Mouse (Mus musculus) heart, embryonic 12.5 days (tissue): ENCODE results near the gene Chfr. TPM values are rescaled to one million over a fixed set of nuclear protein-coding genes. Genes with fewer than 3 reads are reported as not detected.
A peak's percentile ranks its signal among the peaks of the same experiment; 100 is the strongest.
"Not testable (repeated sequence)": the region's sequence is repeated elsewhere in the genome, so short reads cannot be mapped to it uniquely, and the experiment has no call there.

Experiments used
- ATAC-seq: fragments of 200-750 bp; cut with Nextera tagmentation; 2 replicates; pipeline ENCODE4 v1.8.0; 2017; ENCODE audit warnings: moderate TSS enrichment, moderate library complexity; ENCODE audit not compliant: insufficient number of reproducible peaks, low FRiP score
- H3K27ac ChIP-seq: fragments of 300-500 bp; sonication (generic); 2 replicates; pipeline ENCODE4 v1.5.1; 2016; ENCODE audit warnings: mild to moderate bottlenecking, moderate library complexity; ENCODE audit not compliant: poor library complexity, severe bottlenecking
- H3K27me3 ChIP-seq: fragments of 300-500 bp; sonication (generic); replicated peaks from 2 replicates; pipeline ENCODE4 v1.6.1; 2016; ENCODE audit warnings: mild to moderate bottlenecking, moderate library complexity
- H3K36me3 ChIP-seq: fragments of 300-500 bp; sonication (generic); 2 replicates; pipeline ENCODE4 v1.6.1; 2016; ENCODE audit warnings: mild to moderate bottlenecking, moderate library complexity
- H3K4me1 ChIP-seq: fragments of 300-500 bp; sonication (generic); replicated peaks from 2 replicates; pipeline ENCODE4 v1.6.1; 2016; ENCODE audit warnings: mild to moderate bottlenecking
- H3K4me2 ChIP-seq: fragments of 300-500 bp; sonication (generic); 2 replicates; pipeline ENCODE4 v1.6.1; 2016; ENCODE audit warnings: mild to moderate bottlenecking, moderate library complexity
- H3K4me3 ChIP-seq: fragments of 300-500 bp; sonication (generic); 2 replicates; pipeline ENCODE4 v1.5.1; 2016; ENCODE audit warnings: mild to moderate bottlenecking
- H3K9ac ChIP-seq: fragments of 300-500 bp; sonication (generic); 2 replicates; pipeline ENCODE4 v1.6.1; 2016; ENCODE audit warnings: mild to moderate bottlenecking, moderate library complexity
- H3K9me3 ChIP-seq: fragments of 300-500 bp; sonication (generic); replicated peaks from 2 replicates; pipeline ENCODE4 v1.6.1; 2016; ENCODE audit warnings: mild to moderate bottlenecking, moderate library complexity
- WGBS: fragments of 180-500 bp; shearing (Covaris S2); methylation state at CpG from one replicate; pipeline ENCODE4 v1.1.7; 2016; 5-methylcytosine and 5-hydroxymethylcytosine counted together
- polyA plus RNA-seq: library from polyadenylated mRNA; unstranded; fragments of >200 nt; fragmentation: Nextera tagmentation; extraction: Ambion mirVana; gene quantifications from 2 replicates; pipeline ENCODE4 v1.2.1, GENCODE M21; 2016

Chfr gene
- polyA plus RNA-seq, 1 experiment from 2014 or later: 33.0 TPM

- not testable (repeated sequence) for H3K27ac ChIP-seq, H3K4me1 ChIP-seq, ATAC-seq, H3K9me3 ChIP-seq, H3K9ac ChIP-seq, H3K4me2 ChIP-seq, H3K27me3 ChIP-seq, H3K4me3 ChIP-seq
- WGBS: 75% methylated on average over 3 of the region's 3 CpGs
- peaks cover 59% of the 10 kb centered on the region for H3K36me3 ChIP-seq
Measured at GRCm38 (mm10) chr5:110122380-110122779, 13.3 kb upstream of the Chfr start.

- peak overlapping the region; percentile 84 for H3K9ac ChIP-seq
- peaks cover 26% of the 10 kb centered on the region for H3K36me3 ChIP-seq
- H3K27ac ChIP-seq: peak overlapping the region; percentile 23; the same call in 1 of the 2 replicates
- no peaks in the 10 kb centered on the region for H3K27me3 ChIP-seq
- H3K4me3 ChIP-seq: peak overlapping the region; percentile 64
- H3K9me3 ChIP-seq: peaks cover 5% of the 10 kb centered on the region; the same call in 1 of the 2 replicates
- peak overlapping the region; percentile 78 for H3K4me2 ChIP-seq
- no peak; the same call in 1 of the 2 replicates for ATAC-seq
- 5% methylated on average over 18 of the region's 18 CpGs for WGBS
- peaks cover 6% of the 10 kb centered on the region; the same call in 1 of the 2 replicates for H3K4me1 ChIP-seq
Measured at GRCm38 (mm10) chr5:110136087-110136464, 434 bp downstream of the Chfr start.

DNA sequence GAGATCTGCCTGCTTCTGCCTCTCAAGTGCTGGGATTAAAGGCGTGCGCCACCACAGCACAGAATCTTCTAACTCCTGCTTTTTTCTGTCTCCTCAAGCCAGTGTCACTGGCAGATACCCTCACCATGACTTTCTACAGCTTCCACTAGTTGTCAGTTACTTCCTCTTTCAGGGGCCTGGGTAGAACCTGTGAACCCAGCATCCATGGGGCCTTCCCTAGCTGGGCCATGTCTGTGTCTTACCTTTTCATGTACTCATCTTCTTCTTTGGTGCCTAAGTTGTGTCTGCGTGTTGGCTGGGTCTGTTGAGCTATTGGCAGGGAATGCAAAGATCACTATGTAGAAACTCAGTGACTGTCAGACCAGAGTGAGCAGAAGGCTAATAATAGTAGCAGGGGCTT lies 2.2 kb downstream of the Chfr start:
- Histone ChIP-seq H3K27me3 (no peaks in the 10 kb centered on the region), H3K27ac (no peak overlapping the region), H3K9me3 (0 out of 2 replicates have a peak, but pooled peaks cover 5% of the 10 kb centered on the region), H3K4me3 (no peak overlapping the region), H3K36me3 (peaks cover 38% of the 10 kb centered on the region), H3K4me2 (no peak overlapping the region), H3K4me1 (peaks cover 6% of the 10 kb centered on the region; the same call in 1 of the 2 replicates), H3K9ac (no peak overlapping the region)
- WGBS: 91% methylated on average over 3 of the region's 3 CpGs
- ATAC-seq: no peak

DNA sequence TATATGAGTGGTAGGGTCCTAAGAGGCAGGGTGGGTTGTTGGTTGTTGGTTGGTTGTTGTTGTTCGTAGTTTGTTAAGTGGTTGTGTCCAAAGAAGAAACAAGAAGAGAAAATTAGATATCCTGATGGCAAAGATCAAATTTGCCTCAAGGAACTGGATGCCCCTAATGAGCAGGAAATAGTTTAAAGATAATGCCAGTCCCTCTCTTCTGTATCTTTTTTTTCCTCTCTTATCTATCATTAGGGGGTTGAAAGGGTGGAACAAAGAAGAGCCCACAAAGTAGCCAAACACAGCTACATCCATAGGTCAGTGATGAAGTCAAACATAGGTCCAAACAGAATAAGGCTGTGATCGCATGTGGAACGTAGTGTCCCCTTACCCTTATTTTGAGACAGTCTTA lies 3.7 kb downstream of the Chfr start:
- no peak for ATAC-seq
- H3K4me1 ChIP-seq: peaks cover 6% of the 10 kb centered on the region; the same call in 1 of the 2 replicates
- H3K36me3 ChIP-seq: peaks cover 49% of the 10 kb centered on the region
- H3K27me3 ChIP-seq: no peaks in the 10 kb centered on the region
- 90% methylated on average over 3 of the region's 3 CpGs for WGBS
- H3K4me3 ChIP-seq: no peak overlapping the region
- no peak overlapping the region for H3K9ac ChIP-seq
- H3K27ac ChIP-seq: no peak overlapping the region
- no peak overlapping the region for H3K4me2 ChIP-seq
- H3K9me3 ChIP-seq: no peaks in the 10 kb centered on the region

DNA sequence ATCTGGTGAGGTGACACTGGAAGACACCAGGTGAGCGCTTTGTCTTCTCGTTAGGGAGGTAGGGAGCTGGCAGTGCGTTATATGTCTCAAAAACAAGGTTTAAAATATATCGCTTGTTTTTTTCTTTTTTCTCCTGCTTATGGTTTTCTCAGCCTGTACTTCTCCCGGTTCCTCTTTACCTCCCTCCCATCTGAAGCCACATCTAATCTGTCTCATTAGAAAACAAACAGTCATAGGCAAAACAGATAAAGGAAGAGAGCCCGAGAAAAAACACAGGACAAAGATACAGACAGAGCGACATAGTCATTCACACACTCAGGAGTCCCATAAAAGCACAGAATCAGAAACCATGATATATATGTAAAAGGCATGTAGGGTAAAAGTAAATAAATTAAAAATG lies 4.8 kb downstream of the Chfr start:
- H3K9me3 ChIP-seq: no peaks in the 10 kb centered on the region
- H3K4me2 ChIP-seq: no peak overlapping the region
- ATAC-seq: no peak
- H3K4me1 ChIP-seq: peaks cover 6% of the 10 kb centered on the region; the same call in 1 of the 2 replicates
- WGBS: 82% methylated on average over 7 of the region's 7 CpGs
- H3K9ac ChIP-seq: no peak overlapping the region
- peaks cover 58% of the 10 kb centered on the region for H3K36me3 ChIP-seq
- H3K27me3 ChIP-seq: no peaks in the 10 kb centered on the region
- H3K27ac ChIP-seq: no peak overlapping the region
- H3K4me3 ChIP-seq: no peak overlapping the region

DNA sequence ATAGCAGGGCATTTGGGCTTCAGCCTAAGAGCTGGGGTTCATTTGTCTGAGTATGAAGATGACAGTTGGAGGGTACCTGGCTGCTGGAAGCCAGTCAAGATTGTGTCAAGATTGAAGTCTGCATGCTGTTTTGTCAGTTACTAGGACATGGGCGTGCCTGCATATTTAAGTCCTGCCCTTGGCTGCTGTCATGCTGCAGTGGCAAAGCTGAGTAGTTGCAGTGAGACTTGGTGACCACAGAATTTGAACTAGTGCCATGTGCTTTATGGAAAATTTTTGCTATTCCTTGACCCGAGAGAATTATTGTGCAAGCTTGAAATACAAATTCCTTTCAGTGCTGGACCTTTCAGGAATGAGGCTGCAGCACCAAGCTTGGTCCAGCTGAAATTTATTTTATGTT lies 6.7 kb downstream of the Chfr start:
- Histone ChIP-seq H3K36me3 (peaks cover 75% of the 10 kb centered on the region), H3K4me2 (no peak overlapping the region), H3K9ac (no peak overlapping the region), H3K9me3 (no peaks in the 10 kb centered on the region), H3K4me3 (no peak overlapping the region), H3K27ac (no peak overlapping the region), H3K4me1 (peaks cover 6% of the 10 kb centered on the region; the same call in 1 of the 2 replicates), H3K27me3 (no peaks in the 10 kb centered on the region)
- 86% methylated on average over 2 of the region's 2 CpGs for WGBS
- no peak for ATAC-seq

DNA sequence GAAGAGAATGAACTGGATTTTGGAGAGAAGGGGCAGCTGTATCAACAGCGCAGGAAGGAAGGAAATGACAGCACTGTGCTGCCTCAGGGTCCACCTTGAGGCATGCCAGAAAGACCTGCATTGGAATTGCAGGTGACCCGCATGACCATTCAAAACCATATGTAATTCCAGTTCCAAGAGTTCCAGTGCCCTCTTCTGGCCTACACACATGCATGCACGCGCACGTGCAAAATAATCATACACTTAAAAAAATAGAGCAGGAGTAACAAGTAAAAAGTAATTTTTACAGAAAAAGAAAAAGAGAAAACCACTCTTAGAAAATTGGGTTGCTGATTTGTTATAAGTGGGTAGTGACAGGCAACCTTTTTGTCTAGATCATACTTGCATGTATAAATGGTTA lies 7.4 kb downstream of the Chfr start:
- Histone ChIP-seq H3K9me3 (no peaks in the 10 kb centered on the region), H3K4me3 (no peak overlapping the region), H3K27me3 (no peaks in the 10 kb centered on the region), H3K36me3 (peaks cover 82% of the 10 kb centered on the region), H3K4me2 (no peak overlapping the region), H3K9ac (no peak overlapping the region), H3K4me1 (peaks cover 3% of the 10 kb centered on the region; the same call in 1 of the 2 replicates), H3K27ac (no peak overlapping the region)
- no peak for ATAC-seq
- WGBS: 88% methylated on average over 5 of the region's 5 CpGs

DNA sequence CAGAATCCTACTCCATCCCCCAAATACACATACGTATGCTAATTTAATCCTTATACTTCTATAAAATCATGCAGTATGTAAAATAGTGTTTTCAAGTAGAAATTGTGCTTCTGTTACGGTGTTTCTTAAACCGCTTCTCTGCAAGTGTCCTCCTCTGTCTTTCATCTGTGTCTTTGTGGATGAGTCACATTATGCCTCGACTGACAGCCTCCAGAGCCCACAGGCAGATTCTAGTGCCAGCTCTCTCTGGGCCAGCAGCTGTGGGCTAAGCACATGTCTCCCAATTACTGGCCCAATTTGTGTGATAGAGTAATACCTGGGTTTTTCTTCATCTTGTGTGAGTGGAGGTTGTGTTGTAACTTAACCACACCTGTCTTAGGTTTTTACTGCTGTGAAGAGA lies 33.7 kb downstream of the Chfr start:
- Histone ChIP-seq H3K9me3 (no peaks in the 10 kb centered on the region), H3K4me1 (no peaks in the 10 kb centered on the region), H3K4me3 (no peak overlapping the region), H3K27ac (no peak overlapping the region), H3K36me3 (peaks cover 69% of the 10 kb centered on the region), H3K4me2 (no peak overlapping the region), H3K27me3 (no peaks in the 10 kb centered on the region), H3K9ac (no peak overlapping the region)
- WGBS: 92% methylated on average over 4 of the region's 4 CpGs
- ATAC-seq: no peak

GRCm38 (mm10) chr5:110176362-110177020 lies 40.8 kb downstream of the Chfr start, which contains the start of gene Golga3:
Gene Golga3, plus strand, starts transcription at chr5:110176701.
- peak; percentile 99 for ATAC-seq
- peak within 1 kb of the TSS; percentile 86 for H3K9ac ChIP-seq
- WGBS: under 1% methylated on average over 40 of the region's 41 CpGs

DNA sequence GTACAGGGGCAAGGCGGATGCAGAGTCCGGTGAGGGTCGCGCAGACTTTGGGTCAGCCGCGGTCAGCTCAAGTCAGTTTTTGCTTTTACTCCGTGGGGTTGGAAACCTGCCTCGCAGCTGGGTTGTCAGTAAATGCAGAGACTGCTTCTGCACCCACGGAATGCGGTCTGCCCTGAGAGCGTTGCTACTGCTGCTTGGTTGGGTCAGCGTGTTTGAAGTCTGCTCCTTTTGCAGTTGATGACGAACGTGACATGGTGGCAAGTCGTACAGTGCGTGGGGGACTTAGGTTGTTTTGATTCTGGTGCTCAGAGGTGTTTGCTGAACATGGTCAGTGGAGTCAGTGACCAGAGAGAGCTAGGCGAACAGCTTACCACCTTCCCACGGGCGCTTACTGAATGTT lies 41.4 kb downstream of the Chfr start:
- peak; percentile 3; the same call in 1 of the 2 replicates for ATAC-seq
- Histone ChIP-seq H3K9ac (peak overlapping the region; percentile 86), H3K4me2 (peak overlapping the region; percentile 86), H3K4me1 (peaks cover 14% of the 10 kb centered on the region), H3K36me3 (peaks cover 12% of the 10 kb centered on the region), H3K27me3 (no peaks in the 10 kb centered on the region), H3K4me3 (peak overlapping the region; percentile 70), H3K9me3 (no peaks in the 10 kb centered on the region), H3K27ac (peak overlapping the region; percentile 72)
- WGBS: 2% methylated on average over 19 of the region's 19 CpGs

More at GRCm38 (mm10) chr5:110176362-110177020, 40.8 kb downstream of the Chfr start, which contains the start of gene Golga3:
- peak within 1 kb of the TSS; percentile 86 for H3K4me2 ChIP-seq
- peaks cover 11% of the 10 kb centered on the region for H3K36me3 ChIP-seq
- peak within 1 kb of the TSS; percentile 70 for H3K4me3 ChIP-seq
- peaks cover 14% of the 10 kb centered on the region for H3K4me1 ChIP-seq
- H3K27me3 ChIP-seq: no peaks in the 10 kb centered on the region
- peak within 1 kb of the TSS; percentile 72 for H3K27ac ChIP-seq
- H3K9me3 ChIP-seq: no peaks in the 10 kb centered on the region

DNA sequence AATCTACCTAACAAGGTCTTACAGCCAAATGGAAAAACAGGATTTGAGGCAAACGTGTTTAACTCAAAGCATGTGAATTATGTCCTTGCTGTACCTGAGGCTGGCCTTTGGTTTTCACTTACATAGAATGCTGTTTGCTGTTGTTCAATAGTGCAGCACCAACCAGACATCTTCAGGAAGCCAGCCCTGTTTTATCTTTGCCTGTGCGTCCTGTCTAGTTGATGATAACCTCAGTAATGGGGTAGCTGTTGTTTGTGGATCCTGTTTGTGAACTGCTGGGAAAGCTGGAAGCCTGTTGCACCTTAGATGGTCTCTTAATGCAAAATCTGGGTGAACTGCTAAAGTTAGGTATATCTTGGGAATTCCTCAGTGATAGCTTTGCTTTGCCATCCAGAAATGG lies 43.0 kb downstream of the Chfr start:
- no peaks in the 10 kb centered on the region for H3K27me3 ChIP-seq
- H3K4me2 ChIP-seq: no peak overlapping the region
- H3K9ac ChIP-seq: no peak overlapping the region
- 67% methylated on average over 2 of the region's 2 CpGs for WGBS
- no peak overlapping the region for H3K27ac ChIP-seq
- H3K4me3 ChIP-seq: no peak overlapping the region
- ATAC-seq: no peak
- no peaks in the 10 kb centered on the region for H3K9me3 ChIP-seq
- H3K4me1 ChIP-seq: peaks cover 14% of the 10 kb centered on the region
- peaks cover 12% of the 10 kb centered on the region for H3K36me3 ChIP-seq
